Mouse (Mus musculus) erythroblast, embryonic 14.5 days (primary cell): ENCODE data around the gene Abhd11. TPM values are rescaled to one million over a fixed set of nuclear protein-coding genes. Genes with fewer than 3 reads are reported as not detected.

Experiments
- H3K27me3 ChIP-seq: 2 replicates; pipeline ENCODE4 v1.6.1; 2012; ENCODE audit warnings: inconsistent platforms; ENCODE audit not compliant: control insufficient read depth
- H3K36me3 ChIP-seq: 2 replicates; pipeline ENCODE4 v1.6.1; 2012; ENCODE audit warnings: mild to moderate bottlenecking, inconsistent platforms; ENCODE audit not compliant: control insufficient read depth
- H3K4me1 ChIP-seq: 2 replicates; pipeline ENCODE4 v1.6.1; 2012; ENCODE audit warnings: inconsistent platforms; ENCODE audit not compliant: control insufficient read depth
- H3K4me3 ChIP-seq: replicated peaks from 2 replicates; pipeline ENCODE3; 2012; ENCODE audit warnings: moderate library complexity, mild to moderate bottlenecking, inconsistent platforms
- H3K9me3 ChIP-seq: 2 replicates; pipeline ENCODE4 v1.6.1; 2012; ENCODE audit warnings: low read length, inconsistent platforms, mixed read lengths; ENCODE audit not compliant: control insufficient read depth
- GATA1 ChIP-seq: IDR thresholded peaks from 2 replicates; pipeline ENCODE4 v1.6.1; 2012; ENCODE audit warnings: low read length, inconsistent platforms, mixed read lengths
- TAL1 ChIP-seq: IDR thresholded peaks from 3 replicates; pipeline ENCODE4 v1.6.1; 2012; ENCODE audit warnings: low read length, inconsistent platforms, mixed read lengths
- polyA plus RNA-seq: library from polyadenylated mRNA; stranded (reverse); fragments of >175 nt; gene quantifications from 2 replicates; pipeline ENCODE4 v1.2.3, GENCODE M21; 2012

Gene Abhd11
- polyA plus RNA-seq, 1 experiment = 2.2 TPM

DNA sequence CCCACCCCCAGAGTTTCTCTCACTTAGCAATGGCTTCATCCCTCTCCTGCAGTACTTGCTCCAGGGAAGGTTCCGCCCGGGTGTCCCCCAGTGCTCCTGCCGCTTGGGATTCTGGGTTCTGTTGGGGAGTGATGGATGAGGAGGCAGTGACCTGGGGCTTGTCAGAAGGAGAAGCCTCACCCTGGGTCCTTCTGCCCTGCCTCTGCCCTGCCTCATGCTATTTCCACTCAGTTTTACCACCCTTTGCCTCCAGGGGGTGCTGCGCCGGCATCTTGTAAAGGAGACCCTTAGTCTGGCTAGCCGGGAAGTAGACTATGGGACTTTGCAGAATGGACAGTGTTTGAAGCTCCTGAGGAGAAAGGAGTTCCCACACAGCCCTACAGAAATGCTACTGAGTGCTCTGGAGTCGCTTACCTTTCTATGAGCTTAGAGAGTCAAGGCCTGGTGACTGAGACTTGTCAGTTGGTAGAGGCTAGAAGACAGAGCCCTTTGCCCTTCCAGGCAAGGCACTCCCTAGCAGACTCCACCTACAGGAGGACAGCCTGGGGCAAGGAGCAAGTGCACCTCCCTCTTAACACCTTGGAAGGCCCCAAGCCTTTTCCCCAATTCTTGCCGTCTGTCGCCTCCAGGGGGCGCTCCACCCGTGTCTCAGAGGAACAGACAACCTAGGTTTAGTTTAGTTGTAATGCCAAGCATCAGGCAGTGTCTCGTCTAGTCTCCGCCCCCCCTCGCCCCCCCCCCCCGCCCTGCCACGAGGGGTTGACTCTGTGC lies 3.9 kb downstream of the Abhd11 start:
- no peak overlapping the region for H3K4me3 ChIP-seq
- TF ChIP-seq GATA1 (no peak), TAL1 (no peak)
- H3K36me3 ChIP-seq = peaks cover 11% of the 10 kb centered on the region
- no peaks in the 10 kb centered on the region for H3K9me3 ChIP-seq
- H3K27me3 ChIP-seq = peaks cover under 1% of the 10 kb centered on the region; the same call in 1 of the 2 replicates
- peaks cover 58% of the 10 kb centered on the region for H3K4me1 ChIP-seq

DNA sequence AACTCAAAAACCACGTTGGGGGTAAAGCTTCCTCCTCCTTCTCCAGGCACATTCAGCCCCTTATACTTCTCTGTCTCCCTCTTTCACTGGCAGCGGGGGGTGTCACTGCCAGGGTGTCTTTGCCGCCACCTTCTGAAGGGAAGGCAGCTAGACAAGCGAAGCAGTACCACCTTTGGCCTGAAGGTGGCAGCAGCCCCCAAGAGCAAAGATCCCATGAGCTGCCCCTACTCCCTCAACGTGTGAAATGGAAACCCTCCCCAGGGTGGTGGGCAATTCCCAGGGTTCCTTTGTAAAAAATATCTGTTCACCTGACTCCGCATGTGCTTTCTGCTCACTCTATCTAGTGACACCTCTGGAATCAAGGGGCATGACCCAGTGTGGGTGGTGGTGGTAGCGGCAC lies 6.5 kb downstream of the Abhd11 start:
- Histone ChIP-seq H3K9me3 (no peaks in the 10 kb centered on the region), H3K27me3 (no peaks in the 10 kb centered on the region), H3K4me1 (peaks cover 31% of the 10 kb centered on the region), H3K4me3 (no peak overlapping the region), H3K36me3 (peaks cover 11% of the 10 kb centered on the region)
- TF ChIP-seq TAL1 (no peak), GATA1 (no peak)

DNA sequence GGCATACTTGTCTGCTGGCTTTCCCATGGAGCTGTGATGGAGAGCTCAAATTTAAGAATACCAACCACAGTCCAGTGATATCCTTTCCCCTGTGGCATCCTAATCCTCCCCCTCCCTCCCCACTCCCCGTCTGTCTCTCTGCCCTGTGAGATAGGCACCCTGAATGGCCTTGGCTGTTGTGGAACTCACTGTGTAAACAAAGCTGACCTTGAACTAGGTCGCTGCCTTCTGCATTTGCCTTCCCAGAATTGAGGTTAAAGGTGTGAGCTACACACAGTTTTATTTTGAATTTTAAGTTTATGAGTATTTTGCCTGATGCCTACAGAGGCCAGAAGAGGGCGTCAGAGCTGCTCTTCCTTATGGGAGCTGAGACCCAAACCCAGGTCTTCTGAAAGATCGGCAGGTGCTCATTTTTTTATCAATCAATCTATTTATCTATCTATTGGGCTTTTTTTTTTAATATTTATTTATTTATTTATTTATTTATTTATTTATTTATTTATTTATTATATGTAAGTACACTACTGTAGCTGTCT lies 7.3 kb downstream of the Abhd11 start:
- Histone ChIP-seq H3K4me3 (no peak overlapping the region), H3K27me3 (no peaks in the 10 kb centered on the region), H3K9me3 (no peaks in the 10 kb centered on the region), H3K4me1 (peaks cover 23% of the 10 kb centered on the region), H3K36me3 (peaks cover 6% of the 10 kb centered on the region)
- TF ChIP-seq GATA1 (no peak), TAL1 (no peak)

GRCm38 (mm10) chr5:135021814-135022213 lies 12.9 kb downstream of the Abhd11 start:
- Histone ChIP-seq H3K4me3 (no peak overlapping the region), H3K27me3 (peaks cover 37% of the 10 kb centered on the region)

DNA sequence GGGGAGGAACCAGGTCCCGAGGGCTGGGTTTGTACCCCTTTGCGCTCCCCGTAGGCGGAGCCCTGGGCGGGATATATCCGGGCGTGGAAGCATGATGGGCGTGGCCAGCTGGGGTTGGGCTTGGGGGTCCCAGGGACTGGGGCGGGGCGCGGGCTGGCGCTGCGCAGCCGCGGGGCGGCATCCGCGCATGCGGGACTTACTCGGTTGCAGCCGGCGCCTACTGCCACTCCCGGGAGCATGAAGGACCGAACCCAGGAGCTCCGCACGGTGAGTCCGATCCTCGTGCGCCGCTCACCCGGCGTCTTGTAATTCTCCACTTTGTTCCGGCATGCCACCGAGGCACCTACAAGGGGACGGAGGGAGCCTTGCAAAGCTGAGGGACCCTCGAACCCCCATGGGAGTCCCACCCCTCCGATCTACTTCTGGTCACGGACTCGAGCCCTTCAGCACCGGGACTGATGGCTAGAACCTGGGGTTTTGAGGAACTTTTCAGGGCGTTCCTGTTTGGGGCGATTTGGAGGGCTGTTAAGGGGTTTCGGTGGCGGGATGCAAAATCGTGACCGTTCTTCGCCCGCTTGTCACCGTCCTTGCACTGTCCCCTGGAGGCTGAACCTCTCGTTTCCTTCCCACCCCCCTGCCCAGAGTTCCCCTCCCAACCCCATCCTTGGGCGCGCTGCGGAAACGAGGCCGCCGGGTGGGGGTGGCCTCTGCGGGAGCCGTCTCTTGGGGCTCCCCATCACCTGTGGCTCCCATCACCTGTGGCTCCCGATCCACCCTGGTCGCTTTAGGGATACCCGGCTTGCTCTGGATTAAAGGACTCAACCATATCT lies 14.6 kb downstream of the Abhd11 start, which contains the start of gene Stx1a:
Gene Stx1a, plus strand, starts transcription at position 139 of the 830 bp plus-strand sequence.
- TF ChIP-seq TAL1 = no peak
- TF ChIP-seq GATA1 = no peak
- peaks cover 37% of the 10 kb centered on the region for H3K27me3 ChIP-seq
- H3K4me3 ChIP-seq = peak within 1 kb of the TSS; percentile 56

More at GRCm38 (mm10) chr5:135021814-135022213, 12.9 kb downstream of the Abhd11 start:
- Histone ChIP-seq H3K36me3 (no peaks in the 10 kb centered on the region), H3K4me1 (peaks cover 27% of the 10 kb centered on the region), H3K9me3 (no peaks in the 10 kb centered on the region)
- TF ChIP-seq GATA1 = no peak
- TF ChIP-seq TAL1 = no peak

GRCm38 (mm10) chr5:135024665-135025224 lies 15.8 kb downstream of the Abhd11 start:
- Histone ChIP-seq H3K4me3 (no peak overlapping the region), H3K36me3 (no peaks in the 10 kb centered on the region), H3K4me1 (peaks cover 32% of the 10 kb centered on the region)

More for the DNA sequence above, 14.6 kb downstream of the Abhd11 start, which contains the start of gene Stx1a:
- Histone ChIP-seq H3K4me1 (peaks cover 27% of the 10 kb centered on the region), H3K36me3 (no peaks in the 10 kb centered on the region), H3K9me3 (no peaks in the 10 kb centered on the region)

DNA sequence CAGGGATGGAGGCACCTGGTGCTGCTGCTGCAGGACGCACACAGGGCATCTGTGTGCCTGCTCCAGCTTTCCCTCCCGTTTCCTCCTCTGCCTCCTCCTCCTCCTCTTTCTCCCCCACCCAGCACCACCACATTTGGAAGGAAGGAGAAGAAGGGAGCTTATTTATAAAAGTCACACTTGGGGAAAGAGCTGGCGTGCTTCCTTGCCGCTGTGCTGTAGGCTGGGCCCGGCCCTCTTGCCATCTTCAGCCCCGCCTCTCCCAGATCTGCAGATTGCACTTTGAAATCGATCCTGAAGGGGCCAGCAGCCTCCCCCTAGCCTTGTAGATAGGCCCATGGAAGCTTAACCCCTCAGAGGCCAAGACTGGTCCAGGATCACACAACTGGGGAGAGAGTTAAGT lies 16.9 kb downstream of the Abhd11 start:
- Histone ChIP-seq H3K9me3 (no peaks in the 10 kb centered on the region), H3K27me3 (peaks cover 37% of the 10 kb centered on the region), H3K4me1 (peaks cover 32% of the 10 kb centered on the region), H3K36me3 (no peaks in the 10 kb centered on the region), H3K4me3 (no peak overlapping the region)
- TF ChIP-seq GATA1 (no peak), TAL1 (no peak)

More at GRCm38 (mm10) chr5:135024665-135025224, 15.8 kb downstream of the Abhd11 start:
- TF ChIP-seq TAL1 = no peak
- TF ChIP-seq GATA1 = no peak
- Histone ChIP-seq H3K27me3 (peaks cover 37% of the 10 kb centered on the region), H3K9me3 (no peaks in the 10 kb centered on the region)

DNA sequence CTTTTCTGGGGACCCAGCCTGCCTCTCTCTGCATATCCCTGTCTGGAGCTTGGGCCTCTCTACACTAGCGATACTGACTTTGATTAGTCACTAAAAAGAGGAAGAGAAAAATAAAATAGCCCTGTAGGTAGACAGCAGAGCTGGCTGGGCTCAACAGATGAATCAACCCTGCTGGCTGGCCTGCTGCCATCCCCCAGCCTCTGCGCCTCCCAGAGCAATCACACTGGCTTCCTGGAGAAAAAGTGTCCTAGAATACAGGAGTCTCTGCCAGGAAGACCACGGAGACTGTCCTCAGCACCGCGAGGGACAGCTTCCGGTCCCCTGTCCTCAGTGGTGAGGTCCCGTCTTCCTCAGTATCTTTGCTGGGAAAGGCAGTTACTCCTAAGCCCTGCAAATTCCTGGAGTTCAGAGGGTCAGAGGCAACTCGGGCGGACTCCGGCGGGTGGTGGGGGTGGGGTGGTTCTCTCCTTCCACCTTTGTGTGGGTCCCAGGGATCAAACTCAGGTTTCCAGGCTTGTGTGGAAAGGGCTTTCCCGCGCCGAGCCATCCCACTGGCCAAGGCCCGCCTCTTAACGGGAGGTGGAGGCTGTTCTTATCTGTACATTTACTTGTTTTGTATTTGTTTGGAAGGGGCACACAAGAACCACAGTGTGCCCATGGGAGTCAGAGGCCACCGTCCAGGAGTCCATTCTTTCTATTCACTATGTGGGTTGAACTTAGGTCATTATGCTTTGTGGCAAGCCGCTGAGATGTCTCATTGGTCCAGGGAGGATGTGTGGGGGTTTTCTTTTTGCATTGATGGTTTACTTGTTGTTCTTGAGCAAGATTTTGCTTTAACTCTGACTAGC lies 20.3 kb downstream of the Abhd11 start:
- Histone ChIP-seq H3K4me1 (peaks cover 17% of the 10 kb centered on the region), H3K4me3 (no peak overlapping the region), H3K9me3 (peaks cover 2% of the 10 kb centered on the region), H3K27me3 (peaks cover 20% of the 10 kb centered on the region), H3K36me3 (no peaks in the 10 kb centered on the region)
- TF ChIP-seq TAL1 (no peak), GATA1 (no peak)
